Mouse (Mus musculus) cerebellum, postnatal 14 days (tissue): ENCODE measurements around the gene Rbm47.

Source experiments
- DNase-seq, 2 experiments: peaks; one replicate each; pipeline ENCODE4 v3.0.0; 2021; ENCODE audit warnings: mixed read lengths in 2 of 2

Gene Rbm47

GRCm38 (mm10) chr5:66084541-66084940, 88.4 kb downstream of the Rbm47 start:
- no peak for DNase-seq

- peak; percentile 26 to 59 for DNase-seq
Observed at GRCm38 (mm10) chr5:66083350-66083749, 89.6 kb downstream of the Rbm47 start.

- no peak for DNase-seq
Observed at GRCm38 (mm10) chr5:66082229-66082572, 90.7 kb downstream of the Rbm47 start.

DNA sequence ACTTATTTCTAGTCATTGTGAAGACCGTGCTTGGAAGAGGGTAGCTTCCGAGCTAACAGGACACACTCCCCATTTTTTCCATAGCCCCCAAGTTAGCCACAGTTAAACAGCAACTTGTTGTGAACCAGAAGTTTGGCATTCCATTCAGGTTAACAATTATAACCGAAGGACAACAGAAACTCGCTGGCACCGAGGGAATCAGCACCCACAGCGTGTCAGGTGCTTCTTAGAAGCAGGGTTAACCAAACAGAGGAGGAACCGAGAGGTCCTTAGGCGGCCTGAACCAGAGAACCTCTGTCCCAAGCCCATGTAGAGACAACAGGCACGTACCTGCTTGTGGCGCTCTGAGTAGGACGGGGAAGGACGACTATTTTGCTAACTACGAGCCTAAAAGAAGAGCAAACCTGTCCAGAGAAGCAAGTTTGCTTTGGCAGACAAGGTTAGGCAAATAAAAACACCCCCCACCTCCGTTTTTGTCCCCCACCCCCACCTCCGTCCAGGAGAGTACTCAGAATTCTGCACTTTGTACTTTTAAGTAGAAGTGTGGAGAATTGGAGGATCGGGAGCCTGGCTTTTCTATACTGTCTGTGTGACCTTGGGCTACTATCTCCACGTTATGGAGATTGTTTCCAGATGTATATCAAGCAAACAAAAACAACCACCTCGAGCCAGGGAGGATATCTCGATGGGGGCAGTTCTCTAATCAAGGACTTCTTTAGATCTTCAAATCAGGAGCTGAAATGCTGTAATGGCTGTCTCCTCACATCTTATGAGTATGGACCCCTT, 91.3 kb downstream of the Rbm47 start:
- no peak for DNase-seq

DNA sequence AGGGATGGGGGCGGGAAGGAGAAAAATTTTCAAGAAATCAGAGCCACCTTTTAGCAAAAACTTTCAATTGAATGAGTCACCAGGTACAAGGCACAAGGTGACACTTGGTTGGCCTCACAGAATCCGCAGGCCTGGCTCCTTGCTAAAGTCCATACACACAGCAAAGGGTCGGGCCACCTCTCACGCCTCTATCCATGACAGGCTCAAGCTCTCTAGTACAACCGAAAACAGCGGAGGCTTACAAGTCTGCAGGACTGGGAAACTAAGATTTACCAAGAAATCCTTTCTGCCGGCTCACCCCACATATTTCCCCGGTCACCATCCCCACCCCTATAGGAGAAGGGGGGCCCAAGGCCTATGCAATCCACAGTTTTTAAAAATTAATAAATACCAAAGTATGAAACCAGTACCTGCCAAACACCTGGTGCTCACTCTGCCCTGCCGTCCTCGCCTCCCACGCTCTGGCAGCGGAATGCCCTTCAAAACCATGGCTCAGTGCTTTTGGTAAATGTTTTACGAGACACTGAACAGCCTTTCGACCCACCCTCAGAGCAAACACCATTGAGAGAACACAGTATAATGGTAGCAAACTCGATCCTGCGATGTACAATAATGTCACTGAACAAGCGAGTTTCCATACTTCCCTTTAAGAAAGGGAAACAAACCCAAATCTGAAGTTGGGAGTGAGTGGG, 92.2 kb downstream of the Rbm47 start:
- DNase-seq = no peak

DNA sequence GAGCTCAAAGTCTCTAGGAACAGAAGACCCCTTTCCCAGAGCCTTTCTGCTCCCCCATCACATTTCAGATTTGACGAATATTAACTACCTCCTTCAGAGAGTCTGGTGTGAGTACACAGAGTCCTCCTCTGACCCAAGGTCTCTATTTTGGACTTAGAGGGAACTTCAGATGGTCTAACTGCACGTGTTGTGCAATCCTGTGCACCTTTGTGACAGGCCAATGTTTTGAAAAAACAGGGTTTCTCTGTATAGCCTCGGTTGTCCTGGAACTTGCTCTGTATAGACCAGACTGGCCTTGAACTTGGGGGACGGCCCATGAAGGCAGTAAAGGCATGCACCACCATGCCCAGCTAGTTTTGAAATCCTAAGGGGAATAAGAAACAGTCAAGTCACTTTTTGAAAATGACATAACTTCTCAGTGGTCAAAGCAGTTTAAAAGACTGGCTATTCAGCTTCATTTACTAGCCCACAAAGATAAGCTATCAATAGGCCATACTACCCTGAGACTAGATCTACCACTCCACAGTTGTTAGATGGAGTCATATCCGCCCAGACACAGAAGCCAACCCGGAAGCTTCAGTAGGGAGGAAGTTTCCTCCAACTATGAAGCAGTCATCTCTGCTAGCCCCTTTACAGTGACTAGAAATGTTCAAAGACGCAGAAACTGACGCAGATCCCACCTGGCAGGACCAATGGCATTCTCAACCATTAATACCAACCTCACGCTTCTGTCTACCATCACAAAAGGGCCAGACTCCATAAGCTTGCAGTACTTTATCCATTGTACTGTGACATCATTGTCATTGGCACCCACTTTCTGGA, 93.3 kb downstream of the Rbm47 start:
- no peak for DNase-seq

DNA sequence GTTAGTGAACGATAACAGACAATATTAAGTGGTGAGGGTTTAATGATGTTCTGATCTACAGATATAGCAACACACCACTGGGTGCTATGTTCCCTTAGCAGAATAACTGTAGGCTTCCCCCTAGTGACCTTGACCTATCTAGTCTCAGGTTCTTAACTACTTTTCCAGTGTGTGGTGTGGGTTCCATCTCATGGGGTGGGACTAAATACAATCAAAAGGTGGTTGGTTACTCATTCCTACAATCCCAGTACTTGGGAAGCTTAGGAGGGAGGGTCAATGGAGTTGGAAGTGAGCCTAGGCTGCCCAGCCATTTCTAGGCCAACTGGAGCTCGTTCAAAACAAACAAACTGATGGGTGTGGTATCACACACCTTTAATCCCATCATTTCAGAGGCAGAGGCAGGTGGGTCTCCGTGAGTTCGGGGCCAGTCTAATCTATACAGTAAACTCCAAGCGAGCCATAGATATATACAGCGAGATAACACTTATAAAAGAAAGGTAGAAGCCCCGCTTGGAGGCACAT, 94.4 kb downstream of the Rbm47 start:
- no peak for DNase-seq

GRCm38 (mm10) chr5:66077416-66077815, 95.5 kb downstream of the Rbm47 start:
- DNase-seq = peak in 1 of 2 experiments; percentile 13

GRCm38 (mm10) chr5:66076685-66077301, 96.1 kb downstream of the Rbm47 start:
- DNase-seq = no peak

- DNase-seq = no peak
Observed at GRCm38 (mm10) chr5:66075906-66076305, 97.0 kb downstream of the Rbm47 start.

DNA sequence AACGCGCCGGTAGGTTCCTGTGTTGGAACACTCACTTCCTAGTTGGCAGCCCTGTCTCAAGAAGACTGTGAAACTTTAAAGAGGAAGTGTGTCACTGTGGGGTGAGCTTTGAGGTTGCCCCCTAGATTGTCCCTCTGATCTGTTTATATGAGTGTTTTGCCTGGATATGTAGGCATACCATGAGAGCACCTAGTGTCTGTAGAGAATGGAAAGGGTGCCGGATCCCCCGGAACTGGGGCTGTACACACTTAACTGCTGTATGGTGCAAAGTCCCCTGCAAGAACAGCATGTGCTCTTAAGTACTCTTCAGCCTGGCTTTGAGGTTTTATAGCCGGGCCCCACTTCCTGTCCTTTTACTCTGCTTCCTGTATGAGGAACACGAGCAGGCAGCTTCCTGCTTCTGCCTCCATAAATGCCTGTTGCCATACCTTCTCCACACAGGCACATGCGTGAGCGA, 97.9 kb downstream of the Rbm47 start:
- no peak for DNase-seq

- DNase-seq = no peak
Observed at GRCm38 (mm10) chr5:66074235-66074634, 98.7 kb downstream of the Rbm47 start.

- DNase-seq = no peak
Observed at GRCm38 (mm10) chr5:66073604-66074164, 99.2 kb downstream of the Rbm47 start.

DNA sequence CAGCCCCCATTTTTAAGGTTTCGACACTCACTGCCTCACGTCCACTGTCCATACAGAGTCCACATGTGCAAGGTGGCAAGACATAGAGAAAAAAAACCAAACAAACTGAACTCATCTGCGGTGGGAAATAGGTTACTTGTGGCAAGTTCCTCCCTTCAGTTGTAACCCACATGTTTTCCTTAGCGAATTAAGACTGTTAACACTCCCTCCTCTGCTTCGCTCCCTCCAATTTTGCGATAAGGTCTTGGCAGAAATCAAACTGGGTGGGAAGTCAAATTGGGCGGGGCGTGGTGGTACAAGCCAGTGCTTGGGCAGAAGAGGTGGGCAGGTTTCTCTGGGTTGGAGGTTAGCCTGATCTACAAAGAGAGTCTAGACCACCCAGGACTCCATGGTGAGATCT, 101.2 kb downstream of the Rbm47 start:
- no peak for DNase-seq

GRCm38 (mm10) chr5:66070350-66070749, 102.6 kb downstream of the Rbm47 start:
- no peak for DNase-seq

DNA sequence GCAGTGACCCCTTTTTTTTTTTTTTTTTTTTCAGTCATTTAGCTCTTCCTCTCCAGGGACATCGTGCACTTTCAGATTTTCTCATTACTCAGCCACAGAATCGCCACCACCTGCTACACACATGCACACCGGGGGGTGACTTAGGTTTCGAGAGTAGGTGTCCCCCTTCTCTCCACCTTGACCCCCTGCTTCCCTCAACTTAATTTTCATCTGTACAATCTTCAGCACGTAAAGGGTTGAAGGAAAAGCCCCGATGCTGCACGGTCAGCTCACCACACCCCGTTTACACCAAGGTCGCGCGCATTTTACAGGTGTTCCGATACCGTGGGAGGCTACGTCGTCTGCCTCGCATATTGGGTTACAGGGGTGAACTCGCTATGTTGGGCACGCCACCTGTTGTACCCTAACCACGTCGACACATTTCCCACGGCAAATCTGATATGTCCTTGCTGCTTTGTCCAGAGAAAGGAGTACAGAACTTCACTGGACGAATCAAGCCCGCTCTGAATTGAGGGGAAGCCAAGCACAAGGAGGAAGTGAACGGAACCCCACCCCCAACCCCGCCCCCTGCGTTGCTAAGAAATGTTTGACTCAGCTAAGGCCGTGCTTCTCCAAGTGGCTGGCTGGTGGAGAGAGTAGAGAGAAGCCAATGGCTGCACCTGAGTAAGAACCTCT, 103.3 kb downstream of the Rbm47 start:
- peak in 1 of 2 experiments; percentile 9 for DNase-seq

DNA sequence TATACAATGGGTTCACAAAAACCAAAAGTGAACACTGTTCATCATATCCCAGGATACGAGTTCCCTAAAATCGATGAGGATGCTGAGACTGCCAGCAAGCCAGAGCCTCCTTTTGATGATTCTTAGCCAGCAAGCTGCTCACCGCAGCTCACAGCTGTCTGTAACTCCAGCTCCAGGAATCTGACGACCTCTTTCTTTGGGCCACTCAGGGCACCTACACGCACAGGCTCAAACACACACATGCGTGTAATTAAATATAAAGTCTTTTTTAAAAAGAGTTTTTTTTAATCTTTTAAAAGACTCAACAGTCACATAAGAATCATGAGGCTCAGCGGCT, 103.8 kb downstream of the Rbm47 start:
- no peak for DNase-seq

DNA sequence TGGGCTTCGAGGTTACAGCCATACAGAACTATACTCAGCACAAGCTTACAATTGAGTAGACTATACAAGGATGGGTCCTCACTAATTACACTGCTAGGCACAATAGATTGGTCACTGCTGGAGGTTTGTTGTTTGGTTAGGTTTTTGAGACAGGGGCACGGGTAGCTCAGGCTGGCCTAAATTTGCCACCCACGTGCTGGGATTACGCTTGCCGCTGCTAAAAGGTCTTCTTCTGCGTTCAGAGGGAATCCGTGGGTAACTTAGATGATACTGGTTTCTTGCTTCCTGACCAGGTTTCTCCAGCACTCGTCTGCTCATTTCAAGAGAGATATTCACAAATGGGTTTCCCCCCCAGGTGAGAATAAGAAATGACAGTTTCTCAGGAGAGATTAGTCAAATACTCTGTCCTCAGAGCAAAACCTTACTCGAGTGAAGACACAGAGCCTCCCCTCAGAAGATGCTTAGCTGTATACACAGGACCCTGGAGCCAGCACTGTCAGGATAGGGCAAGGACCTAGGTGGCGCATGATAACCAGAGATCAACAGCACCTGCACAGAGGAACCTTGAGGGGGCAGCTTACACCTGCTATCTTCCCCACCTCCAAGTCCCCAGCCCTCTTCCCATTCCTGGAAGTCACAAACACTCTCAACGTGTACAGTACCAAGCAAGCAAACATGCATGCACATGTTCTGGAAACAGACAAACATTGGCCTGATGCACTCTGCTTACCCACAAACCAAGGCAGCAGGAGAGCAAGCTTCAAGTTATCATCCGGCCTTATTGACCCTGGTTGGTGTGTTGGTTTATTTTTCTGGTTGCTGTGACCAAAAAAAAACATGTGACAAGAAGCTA, 104.6 kb downstream of the Rbm47 start:
- DNase-seq = no peak

DNA sequence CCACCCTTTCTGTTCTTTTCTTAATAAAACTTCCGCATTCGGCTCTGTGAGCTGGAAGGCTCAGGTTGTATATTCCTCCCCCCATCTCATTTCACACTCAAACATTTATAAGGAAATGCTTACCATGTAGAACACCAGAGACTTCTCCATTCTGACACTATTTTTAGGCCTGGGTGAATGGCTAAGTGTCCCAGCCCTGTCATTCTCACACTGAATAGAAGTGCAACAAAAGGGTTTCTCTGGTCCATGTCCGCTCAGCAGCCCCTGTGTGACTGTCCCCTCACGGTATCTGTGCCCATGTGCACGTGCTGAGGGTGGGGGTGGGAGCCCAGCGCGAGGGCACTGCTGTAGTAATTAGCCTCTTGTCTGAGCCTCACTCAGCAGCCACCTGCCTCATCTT, 105.7 kb downstream of the Rbm47 start:
- DNase-seq = no peak

DNA sequence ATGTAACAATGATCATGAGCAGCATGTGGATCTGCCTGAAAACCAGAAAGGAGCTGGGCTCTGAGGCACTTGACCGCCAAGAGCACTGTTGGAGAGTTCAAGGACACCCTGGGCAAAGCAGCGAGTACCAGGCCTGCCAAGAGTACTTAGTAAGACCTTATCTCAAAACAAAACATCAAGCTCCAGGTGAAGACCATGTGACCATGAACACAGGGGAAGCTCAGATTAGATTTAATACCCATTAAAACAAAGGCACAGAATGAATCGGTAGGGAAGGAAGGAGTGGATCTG, 110.0 kb downstream of the Rbm47 start:
- no peak for DNase-seq
